Mouse (Mus musculus) granulocyte monocyte progenitor cell, adult 5-6 weeks (primary cell): ENCODE data around the gene Adcy5. TPM values are rescaled to one million over a fixed set of nuclear protein-coding genes. Genes with fewer than 3 reads are reported as not detected.
A peak's percentile ranks its signal among the peaks of the same experiment; 100 is the strongest.

Experiments used
- ATAC-seq: replicated peaks from 2 replicates; pipeline ENCODE4 v1.8.0; 2016; ENCODE audit warnings: mild to moderate bottlenecking, moderate TSS enrichment, inconsistent platforms; ENCODE audit not compliant: poor library complexity, severe bottlenecking
- total RNA-seq, 2 experiments: library from RNA; stranded (forward) in 1 of 2; stranded (reverse) in 1 of 2; fragments of 200-712, 200-1000 nt in 1 of 2; fragments of >200 nt in 1 of 2; fragmentation: Nextera tagmentation in 1 of 2; gene quantifications; 2 replicates each; pipeline ENCODE4 v1.2.3; 2014 to 2017

Gene Adcy5
- total RNA-seq (2014; fragmentation: Nextera tagmentation) (not detected in 2 replicates), total RNA-seq (2017) (not detected in 2 replicates)

GRCm38 (mm10) chr16:35154641-35155390 is at the start of gene Adcy5:
Gene Adcy5 (plus strand): TSS chr16:35154877.
- no peak; the same call in 1 of the 2 replicates for ATAC-seq

DNA sequence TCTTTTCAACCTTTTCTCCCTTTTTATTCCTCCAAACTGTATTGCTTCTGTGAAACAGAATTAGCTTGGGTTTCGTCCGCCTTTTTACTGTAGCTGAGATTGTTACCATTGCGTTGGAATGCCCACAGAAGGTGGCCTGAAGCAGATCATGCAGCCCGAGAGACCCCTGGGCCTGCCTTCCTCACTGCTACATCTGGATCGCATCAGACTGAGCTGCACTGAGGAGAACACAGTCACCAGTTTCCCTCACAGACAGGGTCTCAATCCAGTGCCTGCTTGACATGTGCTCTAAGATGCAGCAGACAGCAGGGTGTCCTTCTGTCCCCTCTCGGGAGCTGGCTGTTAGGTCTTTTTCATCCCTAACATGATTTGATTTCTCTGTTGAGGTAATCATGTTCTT is 46.7 kb upstream of the Adcy5 start:
- ATAC-seq = no peak

- no peak for ATAC-seq
Measured at GRCm38 (mm10) chr16:35109156-35109555, 45.5 kb upstream of the Adcy5 start.

DNA sequence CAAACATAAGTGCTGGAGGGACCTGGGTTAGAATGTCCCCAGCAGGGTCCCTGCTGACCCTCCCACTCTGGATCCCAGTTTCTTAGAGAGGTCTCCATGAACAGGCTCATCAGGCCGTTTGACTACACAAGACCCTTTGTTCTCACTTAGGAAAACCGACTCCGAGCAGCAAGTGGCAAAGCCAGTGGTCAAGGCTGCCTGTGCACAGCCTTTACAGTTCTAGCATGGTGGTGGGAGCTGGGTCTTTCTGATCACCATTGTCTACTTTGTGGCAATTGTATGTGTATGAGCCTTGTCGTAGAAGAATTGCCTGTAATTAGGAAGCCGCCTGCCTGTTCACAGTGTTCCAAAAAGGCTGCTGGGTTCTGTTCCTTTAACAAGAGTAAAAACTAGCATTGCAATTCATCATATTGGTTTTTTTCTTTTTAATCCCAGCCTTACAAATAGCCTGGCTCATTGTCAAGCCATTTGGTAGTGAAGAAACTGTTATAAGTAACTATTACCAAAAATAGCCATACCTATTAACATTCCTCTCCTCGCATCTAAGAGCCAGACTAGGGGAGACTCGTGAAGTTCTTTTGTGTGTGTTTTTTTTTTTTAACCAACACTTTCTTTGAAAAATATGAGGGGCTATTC is 44.9 kb upstream of the Adcy5 start:
- ATAC-seq = no peak

DNA sequence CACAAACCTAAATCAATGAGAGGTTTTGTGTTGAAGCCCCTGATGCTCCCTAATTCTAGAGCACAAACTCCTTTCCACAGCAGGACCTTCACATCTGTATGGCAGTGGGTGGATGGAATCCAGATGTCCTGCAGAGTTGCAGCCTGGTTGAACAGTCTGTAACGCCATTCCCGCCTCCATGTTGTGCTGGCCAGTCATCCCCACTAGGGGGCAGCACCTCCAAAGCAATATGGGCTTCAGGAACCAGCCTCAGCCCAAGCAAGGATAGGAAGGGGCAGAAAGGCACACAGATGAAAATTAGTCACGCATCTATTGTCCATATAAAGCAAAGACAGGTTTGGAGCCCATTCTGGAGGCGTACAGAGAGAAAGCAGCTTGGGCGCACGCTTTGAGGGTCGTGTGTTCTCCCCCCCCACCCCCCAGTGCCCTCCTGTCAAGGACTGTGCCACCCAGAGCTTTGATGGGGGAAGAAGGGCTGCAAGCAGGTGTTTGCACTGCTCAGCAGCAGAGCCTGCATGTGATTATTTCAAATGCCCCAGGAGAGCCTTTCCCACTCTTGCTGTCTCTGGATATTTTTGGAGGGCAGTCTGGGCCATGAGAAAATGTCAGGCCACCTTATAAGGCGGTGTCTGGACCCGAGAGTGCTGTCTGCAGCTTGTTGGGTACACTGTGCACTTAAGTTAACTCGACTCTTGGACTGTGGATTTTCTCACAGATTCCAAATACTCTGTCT is 44.1 kb upstream of the Adcy5 start:
- peak; percentile 94 for ATAC-seq

- ATAC-seq = no peak
Measured at GRCm38 (mm10) chr16:35111143-35111620, 43.5 kb upstream of the Adcy5 start.

GRCm38 (mm10) chr16:35113496-35113895 is 41.2 kb upstream of the Adcy5 start:
- no peak for ATAC-seq

DNA sequence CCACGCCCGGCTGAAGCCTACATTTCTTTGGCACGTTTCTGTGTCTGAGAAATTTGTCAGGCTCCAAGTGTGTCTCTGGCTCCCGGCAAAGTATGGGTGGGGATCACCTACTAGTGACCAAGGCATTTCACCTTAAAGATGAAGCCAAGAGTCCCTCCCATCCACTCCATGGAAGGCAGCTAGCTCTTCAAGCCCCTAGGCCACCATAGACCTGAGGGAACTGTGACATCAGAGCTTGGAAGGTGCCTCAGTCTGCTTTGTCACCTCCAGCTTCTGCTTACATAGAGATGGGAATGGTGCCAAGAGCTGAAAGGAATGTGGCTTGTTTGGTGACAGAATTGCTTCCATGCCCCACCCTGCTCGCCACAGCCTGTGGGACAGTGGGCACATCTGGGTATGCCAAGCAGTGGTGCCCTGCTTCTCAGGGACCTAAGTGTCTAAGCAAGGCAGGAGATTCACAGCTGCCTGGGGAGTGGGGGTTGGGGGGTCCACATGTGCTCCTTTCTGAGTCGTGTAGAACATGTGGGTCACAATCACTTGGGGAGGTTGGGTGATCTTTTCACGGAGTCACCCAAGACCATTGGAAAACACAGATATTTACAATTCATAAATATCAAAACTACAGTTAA is 38.2 kb upstream of the Adcy5 start:
- ATAC-seq = no peak

DNA sequence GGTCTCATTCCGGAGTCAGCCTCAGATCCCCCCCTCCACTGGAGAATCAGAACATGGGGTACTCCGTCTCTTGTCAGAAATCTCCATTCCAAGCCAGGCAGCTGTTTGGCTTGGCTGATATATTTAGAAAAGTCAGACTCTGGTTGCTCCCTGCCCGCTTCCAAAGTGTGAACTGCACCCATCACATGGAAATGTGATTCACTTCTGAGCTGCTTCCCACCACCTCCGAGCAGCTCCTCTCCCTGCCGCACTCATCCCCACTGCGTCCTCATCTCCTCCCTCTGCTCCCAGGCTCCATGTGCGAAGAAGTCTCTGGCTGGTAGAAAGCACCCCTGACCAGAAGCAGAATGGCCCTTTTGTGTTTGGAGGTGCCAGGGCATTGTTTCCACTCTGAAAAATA is 37.2 kb upstream of the Adcy5 start:
- ATAC-seq = no peak

- no peak for ATAC-seq
Measured at GRCm38 (mm10) chr16:35120603-35121002, 34.1 kb upstream of the Adcy5 start.

- ATAC-seq = no peak
Measured at GRCm38 (mm10) chr16:35127270-35127669, 27.4 kb upstream of the Adcy5 start.

- no peak for ATAC-seq
Measured at GRCm38 (mm10) chr16:35130172-35130571, 24.5 kb upstream of the Adcy5 start.

- ATAC-seq = no peak
Measured at GRCm38 (mm10) chr16:35139416-35139815, 15.3 kb upstream of the Adcy5 start.

DNA sequence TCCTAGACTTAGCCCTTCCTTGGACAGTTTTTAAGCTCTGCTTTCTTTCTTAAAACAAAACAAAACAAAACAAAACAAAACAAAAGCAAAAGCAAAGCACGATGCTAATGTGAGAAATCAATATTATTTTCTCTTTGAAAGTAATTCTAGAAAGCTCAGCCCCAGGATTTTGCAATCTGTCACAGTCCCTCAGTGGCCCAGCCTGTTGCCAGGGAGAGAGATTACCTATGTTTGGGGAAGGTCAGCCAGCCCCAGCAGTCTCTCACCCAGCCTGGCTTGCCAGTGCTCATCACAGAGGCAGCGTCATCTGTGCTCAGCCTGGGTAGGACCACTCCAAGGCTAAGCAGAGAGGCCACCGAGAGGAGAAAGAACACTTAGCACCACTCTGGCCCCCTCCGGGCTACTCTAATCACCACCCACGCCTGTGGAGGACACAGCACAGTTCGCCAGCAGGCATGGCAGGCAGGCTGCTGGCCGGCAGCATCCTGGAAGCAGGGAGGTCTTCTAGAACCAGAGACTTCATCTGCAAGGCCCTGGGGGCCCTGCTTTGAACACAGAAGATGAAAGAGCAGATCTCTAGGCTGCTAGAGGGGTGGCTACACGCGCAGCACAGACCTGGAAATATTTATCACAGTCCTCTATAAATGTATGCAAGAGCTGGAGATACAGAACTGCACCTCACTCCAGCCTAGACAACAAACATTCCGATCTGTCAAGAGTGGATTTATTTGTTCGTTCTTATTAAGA is 14.6 kb upstream of the Adcy5 start:
- no peak for ATAC-seq

DNA sequence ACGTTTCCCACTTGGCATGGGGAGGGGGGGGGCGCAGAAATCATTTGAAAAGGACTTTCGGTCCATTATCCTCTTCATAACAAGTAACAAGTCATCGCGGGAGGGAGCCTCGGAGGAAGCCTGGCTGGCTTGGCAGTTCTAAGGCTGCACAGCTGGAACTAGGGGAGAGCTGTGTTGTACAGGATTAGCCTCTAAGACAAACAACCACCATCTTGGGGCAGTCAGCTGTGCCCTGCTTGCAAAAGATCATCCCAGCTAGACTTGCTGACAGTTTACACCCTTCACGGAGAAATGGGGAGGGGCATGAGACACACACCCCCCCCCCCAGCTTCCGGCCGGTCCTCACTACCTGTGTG is 14.1 kb upstream of the Adcy5 start:
- ATAC-seq = no peak

- no peak for ATAC-seq
Measured at GRCm38 (mm10) chr16:35141839-35142238, 12.8 kb upstream of the Adcy5 start.

DNA sequence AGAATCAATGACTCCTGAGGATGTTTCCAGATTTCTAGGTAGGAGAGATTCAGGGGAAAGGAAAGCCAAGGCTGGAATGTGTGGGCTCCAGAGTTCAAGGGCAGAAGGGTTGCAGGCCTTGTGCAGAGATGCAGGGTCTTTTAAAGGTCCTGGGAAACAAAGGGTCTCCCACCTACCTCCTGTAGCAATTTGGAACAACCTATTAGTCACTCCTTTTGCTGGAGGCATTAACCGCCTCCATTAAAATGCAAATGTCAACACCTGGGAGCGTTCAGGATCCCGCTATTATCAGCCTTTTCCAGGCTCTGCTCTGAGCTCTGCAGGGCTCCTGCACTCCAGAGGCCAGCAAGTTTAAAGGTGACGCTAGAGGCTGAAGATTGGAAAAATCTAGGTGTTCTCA is 8.5 kb upstream of the Adcy5 start:
- ATAC-seq = no peak

DNA sequence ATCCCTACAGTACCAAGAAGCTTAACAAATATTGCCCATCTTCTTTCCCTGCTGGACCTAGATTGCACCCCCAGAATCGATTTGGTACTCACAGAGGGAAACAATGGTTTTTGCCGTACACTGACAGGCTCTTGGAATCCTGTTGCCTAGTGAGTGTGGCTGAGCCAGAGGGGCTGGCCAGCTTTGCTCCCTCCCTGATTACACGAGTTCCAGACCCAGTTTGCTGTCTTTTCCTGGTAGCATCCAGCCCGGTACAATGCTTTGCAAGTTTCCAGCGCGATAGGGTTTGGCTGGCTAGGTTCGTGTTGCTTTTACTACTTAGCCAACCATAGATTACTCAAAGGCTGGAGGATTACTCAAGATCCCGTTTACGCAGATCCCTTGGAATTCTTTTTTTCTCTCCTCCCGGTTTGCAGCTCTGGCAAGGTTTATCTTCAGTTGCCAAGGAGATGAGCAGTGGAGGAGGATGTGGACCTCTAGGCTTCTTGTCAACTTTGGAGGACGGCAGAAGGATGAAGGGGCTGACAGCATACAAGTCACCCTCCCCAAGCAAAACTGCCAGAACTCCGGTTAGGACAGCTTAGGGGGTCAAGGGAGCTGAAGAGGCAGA is 1.4 kb upstream of the Adcy5 start:
- no peak for ATAC-seq

GRCm38 (mm10) chr16:35154245-35154640 is 434 bp upstream of the Adcy5 start:
- ATAC-seq = no peak
